Mouse (Mus musculus): Measurements from ENCODE around the gene Zfp687. TPM values are rescaled to one million over a fixed set of nuclear protein-coding genes. Genes with fewer than 3 reads are reported as not detected.

The Zfp687 gene
- polyA plus RNA-seq, 1 experiment from 2014 or later: 18.4 TPM

- DNase-seq (ENCODE audit: low spot score): no peak
Observed at GRCm38 (mm10) chr3:95016532-95017056, 1.3 kb upstream of the Zfp687 start.

GRCm38 (mm10) chr3:95015891-95016531 is 763 bp upstream of the Zfp687 start:
- peak; percentile 94 for DNase-seq (ENCODE audit: low spot score)

GRCm38 (mm10) chr3:95014428-95015151 is 658 bp downstream of the Zfp687 start:
- peak; percentile 31 for DNase-seq (ENCODE audit: low spot score)

- DNase-seq (ENCODE audit: low spot score): no peak
Observed at GRCm38 (mm10) chr3:95013699-95014427, 1.4 kb downstream of the Zfp687 start.

GRCm38 (mm10) chr3:95012982-95013381 is 2.3 kb downstream of the Zfp687 start:
- no peak for DNase-seq (ENCODE audit: low spot score)

- no peak for DNase-seq (ENCODE audit: low spot score)
Observed at GRCm38 (mm10) chr3:95010396-95010795, 4.9 kb downstream of the Zfp687 start.

GRCm38 (mm10) chr3:95007706-95008105 is 7.5 kb downstream of the Zfp687 start:
- DNase-seq (ENCODE audit: low spot score): no peak

GRCm38 (mm10) chr3:95005651-95006050 is 9.6 kb downstream of the Zfp687 start:
- DNase-seq (ENCODE audit: low spot score): no peak

GRCm38 (mm10) chr3:95003273-95003672 is 12.0 kb downstream of the Zfp687 start:
- DNase-seq (ENCODE audit: low spot score): no peak

- no peak for DNase-seq (ENCODE audit: low spot score)
Observed at GRCm38 (mm10) chr3:95002569-95002968, 12.7 kb downstream of the Zfp687 start.

- peak; percentile 81 for DNase-seq (ENCODE audit: low spot score)
Observed at GRCm38 (mm10) chr3:94996946-94997345, 18.3 kb downstream of the Zfp687 start.

- no peak for DNase-seq (ENCODE audit: low spot score)
Observed at GRCm38 (mm10) chr3:94989159-94989761, 26.0 kb downstream of the Zfp687 start.

GRCm38 (mm10) chr3:94987578-94987977 is 27.7 kb downstream of the Zfp687 start:
- DNase-seq (ENCODE audit: low spot score): no peak

GRCm38 (mm10) chr3:94985513-94985912 is 29.7 kb downstream of the Zfp687 start:
- DNase-seq (ENCODE audit: low spot score): no peak

GRCm38 (mm10) chr3:94984312-94984711 is 30.9 kb downstream of the Zfp687 start:
- DNase-seq (ENCODE audit: low spot score): no peak

GRCm38 (mm10) chr3:94974528-94975422 is 40.5 kb downstream of the Zfp687 start, which contains the start of gene Pi4kb:
Pi4kb (plus strand) TSS chr3:94974731.
- DNase-seq (ENCODE audit: low spot score): peak; percentile 95

GRCm38 (mm10) chr3:94974026-94974527 is 41.2 kb downstream of the Zfp687 start:
- DNase-seq (ENCODE audit: low spot score): no peak

GRCm38 (mm10) chr3:94973620-94974019 is 41.6 kb downstream of the Zfp687 start:
- DNase-seq (ENCODE audit: low spot score): no peak

- no peak for DNase-seq (ENCODE audit: low spot score)
Observed at GRCm38 (mm10) chr3:94972552-94972951, 42.7 kb downstream of the Zfp687 start.

- DNase-seq (ENCODE audit: low spot score): no peak
Observed at GRCm38 (mm10) chr3:94965878-94966277, 49.4 kb downstream of the Zfp687 start.

Measured in thymus, postnatal 0 days (tissue).